Mouse (Mus musculus): ENCODE results near the gene Ano5. TPM values are rescaled to one million over a fixed set of nuclear protein-coding genes. Genes with fewer than 3 reads are reported as not detected.

The Ano5 gene
- total and polyA plus RNA-seq, 2 experiments, result 0.09 TPM; not detected in 1

GRCm38 (mm10) chr7:51632543-51633229, 121.9 kb downstream of the Ano5 start:
- H3K9ac ChIP-seq (ENCODE audit: low read depth, low read length), result no peak overlapping the region
- no peak overlapping the region for H3K27ac ChIP-seq (replicated peaks; ENCODE audit: insufficient read depth, low read depth, low read length)
- DNase-seq (ENCODE audit: extremely low read depth, low read depth, low spot score), result no peak
- H3K4me1 ChIP-seq (ENCODE audit: control insufficient read depth, insufficient read depth, low read length), result no peaks in the 10 kb centered on the region
- H3K79me2 ChIP-seq (ENCODE audit: control insufficient read depth, insufficient read depth, low read length), result no peaks in the 10 kb centered on the region
- H3K4me3 ChIP-seq (ENCODE audit: insufficient read depth, low read depth, low read length), result no peak overlapping the region
- peaks cover 4% of the 10 kb centered on the region; the same call in 1 of the 2 replicates for H3K27me3 ChIP-seq (ENCODE audit: control insufficient read depth, insufficient read depth, low read length)
- TF ChIP-seq CTCF (IDR thresholded peaks at IDR 0.05; ENCODE audit: low read depth, low read length) (no peak), POLR2A (IDR thresholded peaks at IDR 0.05; ENCODE audit: extremely low read depth, insufficient read depth, low read length) (no peak)
- H3K36me3 ChIP-seq (ENCODE audit: control insufficient read depth, insufficient read depth, low read length), result no peaks in the 10 kb centered on the region
- 17% methylated on average over 9 of the region's 9 CpGs for WGBS

- Histone ChIP-seq H3K79me2 (ENCODE audit: control insufficient read depth, insufficient read depth, low read length) (no peaks in the 10 kb centered on the region), H3K27me3 (ENCODE audit: control insufficient read depth, insufficient read depth, low read length) (peaks cover 2% of the 10 kb centered on the region; the same call in 1 of the 2 replicates), H3K9ac (ENCODE audit: low read depth, low read length) (no peak overlapping the region), H3K4me1 (ENCODE audit: control insufficient read depth, insufficient read depth, low read length) (no peaks in the 10 kb centered on the region), H3K4me3 (ENCODE audit: insufficient read depth, low read depth, low read length) (no peak overlapping the region), H3K27ac (replicated peaks; ENCODE audit: insufficient read depth, low read depth, low read length) (no peak overlapping the region), H3K36me3 (ENCODE audit: control insufficient read depth, insufficient read depth, low read length) (no peaks in the 10 kb centered on the region)
- DNase-seq (ENCODE audit: extremely low read depth, low read depth, low spot score), result no peak
- WGBS, result 14% methylated on average over 7 of the region's 7 CpGs
- no peak for TF ChIP-seq CTCF (IDR thresholded peaks at IDR 0.05; ENCODE audit: low read depth, low read length)
Observed at GRCm38 (mm10) chr7:51633230-51633844, 122.5 kb downstream of the Ano5 start.

Other genes with a start within 250 kb of the Ano5 start
- gene Slc17a6, start 111.0 kb downstream of the Ano5 start, total RNA-seq (2014; rRNA removed), result not detected in 2 replicates
- gene Slc17a6, start 111.0 kb downstream of the Ano5 start, polyA plus RNA-seq (2012; rRNA removed), result not detected in 2 replicates